Mouse (Mus musculus) layer of hippocampus, adult 9-10 months (tissue): ENCODE measurements at regions not wholly inside any gene's neighbourhood (a gene's known extent, or its start where the extent isn't known, plus 50 kb on each side); places are given as distances from the start of the nearest gene placed in this dataset.
A peak's percentile ranks its signal among the peaks of the same experiment; 100 is the strongest.

Experiments
- DNase-seq: peaks from one replicate; pipeline ENCODE4 v3.0.0; 2022; ENCODE audit warnings: low spot score

- no peak for DNase-seq
Measured at GRCm38 (mm10) chr13:40652916-40653315, 85.3 kb downstream of the Tfap2a start.

DNA sequence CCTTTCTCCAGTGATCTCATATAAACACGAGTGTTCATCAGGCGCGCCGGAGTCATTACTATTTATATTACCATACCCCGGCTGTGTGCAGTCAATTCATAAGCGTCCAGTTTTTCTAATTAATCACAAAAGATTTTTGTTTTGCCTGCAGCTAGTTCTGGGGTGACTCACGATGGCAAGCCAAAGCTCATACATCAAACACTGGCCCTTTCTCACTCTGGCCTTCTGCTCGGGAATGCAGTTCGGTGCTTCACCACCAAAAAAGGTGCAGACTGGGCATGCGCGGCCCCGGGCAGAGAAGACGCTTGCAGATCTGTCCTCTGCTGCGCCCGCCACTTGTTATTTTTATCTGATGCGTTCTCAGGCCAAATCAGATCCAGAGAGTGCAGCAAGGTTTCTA is 87.1 kb downstream of the Tfap2a start:
- peak; percentile 73 for DNase-seq

DNA sequence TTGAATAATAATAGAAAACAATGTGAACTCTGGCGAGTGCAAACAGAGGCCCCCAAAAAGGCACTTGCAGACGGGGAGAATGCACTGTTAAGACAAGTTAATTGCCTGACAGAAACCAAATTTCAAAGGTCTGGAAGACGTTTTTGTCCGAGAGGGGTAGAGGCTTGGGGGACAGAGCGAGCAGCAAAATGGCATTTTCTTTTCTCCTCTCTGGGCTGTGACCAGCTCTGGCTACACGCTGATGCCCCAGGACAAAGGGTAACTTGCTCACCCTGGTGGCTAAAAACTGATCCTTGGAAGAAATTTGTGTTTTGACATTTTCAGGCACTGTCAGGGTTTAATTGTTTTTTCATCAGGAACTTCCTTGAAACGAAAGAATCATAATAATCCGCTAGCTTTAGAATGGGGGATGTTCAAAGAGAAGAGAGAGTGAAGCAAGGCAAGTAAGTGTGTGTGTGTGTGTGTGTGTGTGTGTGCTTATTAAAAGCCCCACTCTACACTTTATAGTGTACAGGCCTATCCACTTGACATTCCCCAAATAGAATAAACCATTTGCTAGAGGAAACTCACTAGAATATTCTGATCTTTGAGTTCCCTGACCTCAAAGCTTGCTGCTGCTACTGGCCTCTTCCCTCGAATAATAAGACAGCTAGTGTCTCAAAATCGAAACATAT is 88.0 kb downstream of the Tfap2a start:
- no peak for DNase-seq

DNA sequence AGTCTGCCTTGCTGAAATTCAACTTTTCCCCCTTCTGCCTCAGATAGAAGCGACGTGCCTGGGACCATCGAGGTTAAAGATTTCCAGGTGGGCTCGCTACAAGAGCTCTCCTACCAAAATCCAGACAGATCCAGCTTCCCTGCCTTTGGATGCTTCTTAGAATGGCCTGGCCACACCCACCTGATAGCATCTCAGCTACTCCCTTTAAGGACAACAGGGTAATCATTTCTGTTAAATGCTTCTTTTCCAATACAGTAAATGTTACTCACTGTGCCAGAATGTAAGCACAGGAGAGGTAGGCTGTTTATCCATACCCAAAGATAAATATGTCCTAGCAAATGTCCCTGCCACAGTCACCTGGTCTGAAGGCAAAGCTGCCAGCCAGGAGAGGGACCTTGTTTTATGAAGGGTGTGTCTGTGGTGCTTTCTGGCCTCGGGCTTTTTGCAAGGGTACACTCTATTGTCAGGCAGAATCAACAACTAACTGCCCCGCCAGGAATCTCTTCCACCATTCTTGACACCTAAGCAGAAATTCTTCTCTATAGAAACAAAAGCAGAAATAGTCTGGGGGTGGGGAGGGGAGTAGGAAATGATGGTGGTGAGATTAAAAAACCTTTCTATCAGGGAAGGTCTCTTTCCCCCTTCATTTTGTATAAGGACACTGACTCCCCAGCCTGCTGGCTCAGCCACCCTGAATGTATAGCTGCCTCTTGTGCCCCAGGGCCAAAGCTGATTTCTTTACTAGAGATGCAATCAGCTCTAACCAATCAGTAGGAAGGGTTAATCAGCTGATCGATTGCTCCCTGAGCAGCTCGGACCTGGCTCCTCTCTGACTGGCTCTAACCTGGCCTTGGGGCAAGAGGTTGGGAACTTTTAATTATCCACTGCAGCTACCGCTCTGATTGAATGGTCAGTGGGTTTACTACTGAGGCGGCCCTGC is 88.8 kb downstream of the Tfap2a start:
- DNase-seq, result no peak

- DNase-seq, result no peak
Measured at GRCm38 (mm10) chr13:40646131-40646530, 92.0 kb downstream of the Tfap2a start.

DNA sequence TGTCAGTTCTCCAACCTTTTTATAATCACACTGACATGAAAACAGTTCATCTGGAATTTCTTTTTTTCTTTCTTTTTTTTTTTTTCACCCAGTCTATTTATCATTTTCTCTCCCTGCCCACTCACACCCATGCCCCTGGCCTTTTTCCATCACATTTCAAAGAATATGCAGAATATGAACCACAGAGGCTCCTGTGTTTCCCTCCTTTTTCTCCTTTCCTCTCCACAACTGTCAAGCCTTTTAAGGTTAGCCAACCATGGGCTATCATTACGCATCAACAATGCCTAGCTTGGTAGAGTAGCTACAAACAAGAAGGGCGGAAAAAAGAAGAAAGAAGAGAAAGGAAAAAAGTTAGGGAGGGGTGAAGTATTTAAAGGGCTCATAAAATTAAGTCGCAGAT is 92.5 kb downstream of the Tfap2a start:
- DNase-seq, result no peak

DNA sequence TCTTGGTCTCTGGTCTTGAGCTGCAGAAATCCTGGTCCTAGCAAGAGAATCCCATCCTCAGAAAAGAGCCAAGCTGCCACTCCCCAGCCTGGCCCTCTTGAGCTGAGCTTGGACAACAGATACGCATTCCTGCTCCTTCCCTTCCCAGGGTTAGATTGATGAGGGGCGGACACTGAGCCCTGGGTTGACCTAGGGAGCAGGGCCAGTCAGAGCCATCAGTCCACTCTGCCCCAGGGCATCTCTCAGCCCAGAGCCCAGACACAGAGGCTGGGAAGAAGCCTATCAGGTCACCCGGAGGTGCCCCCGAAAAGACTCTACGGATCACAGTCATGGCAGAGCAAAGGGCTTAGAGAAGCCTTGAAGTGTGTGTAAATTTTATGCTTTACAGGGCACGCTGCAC is 95.2 kb downstream of the Tfap2a start:
- DNase-seq, result no peak

DNA sequence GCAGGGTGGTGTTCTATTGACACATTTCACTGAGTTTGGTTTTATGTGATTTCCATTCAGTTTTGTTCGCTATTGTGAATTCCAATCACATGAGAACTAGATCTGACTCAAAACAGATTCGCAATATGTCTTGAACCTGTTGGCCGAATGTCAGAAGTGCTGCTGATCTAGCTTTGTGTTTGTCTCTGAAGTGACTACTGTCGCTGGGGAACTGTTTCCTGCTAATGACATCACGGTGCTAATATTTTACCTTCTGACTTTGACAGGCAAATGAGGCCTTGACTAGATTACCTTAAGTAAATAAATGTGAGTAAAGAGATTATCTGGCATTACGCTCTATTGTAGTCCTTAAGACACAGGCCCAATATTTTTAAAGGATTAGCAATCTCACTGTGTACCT is 100.9 kb downstream of the Tfap2a start:
- no peak for DNase-seq

GRCm38 (mm10) chr13:40617881-40618280 is 120.3 kb downstream of the Tfap2a start:
- DNase-seq, result no peak

DNA sequence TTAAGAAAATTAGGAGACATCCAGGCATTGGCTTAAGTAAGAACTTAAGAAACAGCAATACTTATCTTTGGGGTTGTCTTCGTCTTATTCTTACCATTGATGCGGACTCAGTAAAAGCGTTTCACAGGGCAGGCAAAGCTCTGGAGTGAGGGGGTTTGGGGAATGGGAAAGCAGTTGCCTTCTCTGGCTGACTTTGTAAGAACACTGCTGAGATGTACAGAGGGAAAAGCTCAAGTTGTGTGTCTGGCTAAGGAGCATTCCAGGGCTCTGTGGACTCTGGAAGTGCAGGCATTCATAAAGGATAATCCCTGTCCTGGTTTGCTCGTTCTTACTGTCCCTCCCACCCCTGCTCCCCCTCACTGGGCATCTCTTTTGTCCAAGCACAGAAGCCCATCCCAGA is 129.7 kb downstream of the Tfap2a start:
- DNase-seq, result no peak

DNA sequence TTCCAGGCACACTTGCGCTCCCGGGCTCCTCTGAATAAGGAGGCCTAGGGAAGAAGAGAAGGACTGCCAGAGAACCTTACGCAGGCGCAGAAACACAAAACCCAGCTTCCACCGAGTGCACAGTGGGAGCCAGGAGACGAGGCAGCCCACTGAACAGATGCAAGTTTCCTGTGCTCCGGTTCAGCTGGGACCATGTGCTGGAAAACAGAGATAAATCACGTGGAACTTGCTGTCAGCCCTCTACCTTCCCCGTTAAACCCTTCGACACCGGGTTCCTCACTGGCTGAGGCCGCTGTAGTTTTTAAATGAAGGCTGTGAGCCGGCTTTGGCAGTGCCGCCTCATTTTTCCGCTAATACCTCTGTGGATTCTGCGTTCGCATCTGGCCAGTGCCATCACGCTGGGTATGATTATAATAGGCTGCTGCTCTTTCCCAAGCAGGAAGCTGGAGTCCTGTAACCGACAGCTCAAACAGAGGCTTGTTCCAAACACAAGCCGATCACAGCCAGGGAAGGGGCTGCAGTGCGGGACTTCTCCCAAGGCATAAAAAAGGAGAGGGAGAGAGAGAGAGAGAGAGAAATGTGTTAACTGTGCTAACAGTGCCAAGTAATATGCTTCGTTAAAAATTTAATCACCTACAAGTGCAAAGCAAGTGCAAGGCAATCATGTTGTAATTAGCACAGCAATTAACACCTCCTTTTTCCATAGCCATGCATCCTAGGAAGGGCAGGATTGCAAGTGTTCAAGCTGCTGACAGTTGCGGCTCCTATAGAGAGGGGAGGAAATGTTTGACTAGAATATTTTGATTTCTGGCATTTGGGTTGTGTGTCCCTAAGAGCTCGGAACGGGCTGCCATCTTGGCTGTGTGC is 131.5 kb downstream of the Tfap2a start:
- DNase-seq, result peak; percentile 15

DNA sequence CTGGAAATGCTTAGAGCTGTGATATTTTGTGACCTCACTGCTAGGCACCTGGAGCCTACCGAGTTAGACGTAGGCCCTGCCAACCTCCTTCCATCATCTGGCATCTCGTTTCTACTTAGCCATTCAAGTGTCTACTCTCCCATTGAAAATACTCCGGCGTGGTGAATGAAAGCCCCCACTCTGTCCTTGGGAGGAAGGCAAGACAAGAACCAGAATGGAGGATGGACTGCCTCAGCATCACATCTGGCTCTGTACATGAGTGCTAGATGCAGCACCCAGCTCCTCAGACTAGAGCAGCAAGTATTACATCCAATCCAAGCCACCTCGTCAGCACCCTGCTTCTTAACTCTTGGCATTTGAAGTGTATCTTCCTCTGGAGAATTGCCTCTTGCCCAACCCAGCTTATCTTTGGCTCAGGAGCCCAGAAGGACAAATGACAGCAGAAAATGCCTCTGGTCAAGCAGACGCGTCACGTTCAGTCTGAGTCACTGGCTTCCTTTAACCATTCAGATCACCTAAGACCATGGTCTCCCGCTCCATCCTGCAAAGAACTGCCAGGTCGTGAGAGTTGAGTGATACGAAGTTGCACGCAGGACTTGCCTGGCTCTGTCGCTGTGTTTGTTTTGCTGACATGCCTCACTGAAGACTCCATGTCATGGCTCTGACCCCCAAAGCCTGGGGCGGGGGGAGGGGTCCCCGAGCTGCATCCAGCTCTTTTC is 132.3 kb downstream of the Tfap2a start:
- DNase-seq, result no peak

GRCm38 (mm10) chr13:40574981-40575745 is 163.0 kb downstream of the Tfap2a start:
- DNase-seq, result no peak

GRCm38 (mm10) chr13:40569461-40569860 is 168.7 kb downstream of the Tfap2a start:
- DNase-seq, result no peak

DNA sequence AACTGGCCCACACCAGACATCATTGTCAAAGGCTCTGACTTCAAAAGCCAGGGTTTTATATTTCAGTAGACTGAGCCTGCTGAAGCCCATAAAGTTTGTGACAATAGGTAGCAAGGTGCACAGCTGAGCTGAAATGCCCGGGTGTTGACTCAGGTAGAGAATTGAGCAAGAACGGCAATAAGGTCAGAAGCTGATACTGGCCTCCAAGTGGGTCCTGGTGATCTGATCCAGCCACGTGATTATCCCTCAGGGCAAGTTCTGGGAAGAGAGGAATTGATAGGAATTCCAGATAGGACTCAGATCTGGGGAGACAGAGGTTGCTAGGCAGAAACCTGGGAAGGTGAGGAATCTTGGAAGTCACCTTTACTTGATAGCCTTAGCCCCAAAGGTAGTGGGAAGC is 170.4 kb downstream of the Tfap2a start:
- no peak for DNase-seq

- DNase-seq, result no peak
Measured at GRCm38 (mm10) chr13:40564351-40564750, 173.8 kb downstream of the Tfap2a start.

DNA sequence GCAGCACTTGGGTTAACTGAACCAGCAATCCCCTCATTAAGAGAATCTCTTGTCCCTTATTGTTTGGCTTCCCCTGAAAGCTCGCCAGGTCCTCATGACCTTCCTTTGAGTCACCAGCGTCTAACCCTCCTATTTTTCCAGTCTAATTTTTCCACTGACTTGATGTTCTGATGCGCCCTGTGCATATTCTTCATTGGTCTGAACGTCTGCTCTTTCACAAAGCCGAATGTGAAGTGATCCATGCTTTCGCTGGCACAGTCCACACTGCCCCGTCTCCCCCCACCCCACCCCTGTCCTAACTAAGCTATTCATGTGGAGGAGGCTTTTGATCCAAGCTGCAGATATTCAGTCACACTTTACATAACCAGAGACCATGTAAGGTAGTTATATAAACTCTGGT is 183.8 kb downstream of the Tfap2a start:
- DNase-seq, result no peak

DNA sequence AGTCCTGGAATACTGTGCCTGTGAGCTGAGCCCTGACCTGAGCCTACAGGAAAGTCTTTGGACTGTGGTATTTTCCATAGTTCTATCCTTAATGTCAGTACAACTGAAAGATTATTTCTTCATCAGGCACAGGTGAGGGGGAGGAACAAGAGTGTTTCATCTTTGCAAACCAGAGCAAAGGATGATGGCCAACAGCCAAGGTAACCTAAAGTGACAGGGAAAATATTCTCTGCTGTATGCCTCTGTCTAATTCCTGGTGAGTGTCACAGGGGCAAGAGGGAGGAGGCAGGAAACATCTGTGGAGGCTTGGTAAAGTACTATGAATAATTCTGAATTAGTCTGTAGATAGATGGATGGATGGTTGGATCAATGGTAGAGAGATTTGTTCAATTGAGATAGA is 164.3 kb upstream of the Ofcc1 start:
- DNase-seq, result no peak

- no peak for DNase-seq
Measured at GRCm38 (mm10) chr13:40523115-40523514, 161.9 kb upstream of the Ofcc1 start.

GRCm38 (mm10) chr13:40518180-40518579 is 156.9 kb upstream of the Ofcc1 start:
- no peak for DNase-seq

GRCm38 (mm10) chr13:40509290-40509689 is 148.0 kb upstream of the Ofcc1 start:
- no peak for DNase-seq
